9 mouse cellular contexts compared by ENCODE assay signal in the genomic region with DNA sequence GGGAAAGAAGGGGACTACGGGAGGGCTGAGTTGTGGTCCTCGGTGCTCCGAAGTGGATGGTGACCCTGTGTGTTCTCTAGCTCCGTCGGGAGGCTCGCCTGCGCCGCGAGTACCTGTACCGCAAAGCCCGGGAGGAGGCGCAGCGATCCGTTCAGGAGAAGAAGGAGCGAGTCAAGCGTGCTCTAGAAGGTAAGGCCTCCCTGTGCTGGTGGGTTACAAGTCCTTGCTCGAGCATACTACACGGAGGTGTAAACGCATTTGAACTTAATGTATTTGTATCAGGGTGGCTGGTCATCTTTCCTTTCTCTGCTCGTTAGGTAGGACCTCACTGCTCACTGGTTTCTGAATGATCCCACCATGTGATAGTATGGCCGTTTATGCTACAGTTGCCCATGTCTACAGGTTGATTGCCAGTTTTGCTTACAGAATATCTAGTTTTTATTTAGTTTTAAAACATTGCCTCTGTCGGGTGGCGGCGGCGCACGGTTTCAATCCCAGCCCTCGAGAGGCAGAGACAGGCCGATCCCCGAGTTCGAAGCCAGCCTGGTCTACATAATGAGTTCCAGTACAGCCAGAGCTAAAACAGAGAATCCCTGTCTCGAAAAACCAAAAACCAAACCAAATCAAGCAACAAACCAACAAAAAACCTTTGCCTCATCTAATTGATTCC. TPM values are rescaled to one million over a fixed set of nuclear protein-coding genes. Genes with fewer than 3 reads are reported as not detected.
DNase-seq lines count a peak whose midpoint lies in the region; ATAC-seq and TF ChIP-seq lines count a peak whose summit lies in the region.
"Had no signal": no experiment of that assay in that cellular context is flagged by ENCODE, and none has a peak within 500 bp of the region (broad histone marks: within the 10 kb centered on the region; RNA-seq: fewer than 3 reads in every experiment).

No protein-coding gene starts in this region.

- H3K27me3 ChIP-seq in hindbrain, embryonic 16.5 days (replicated peaks; ENCODE audit: control insufficient read depth, insufficient read depth, low read length) = no peaks in the 10 kb centered on the region
- H3K27me3 ChIP-seq in midbrain, embryonic 13.5 days = no peaks in the 10 kb centered on the region

- H3K9ac ChIP-seq in hindbrain, embryonic 16.5 days (ENCODE audit: low read depth, low read length) = peak overlapping the region; percentile 73
- peak overlapping the region; percentile 69 for H3K9ac ChIP-seq in midbrain, embryonic 13.5 days (replicated peaks)

- H3K4me1 ChIP-seq in hindbrain, embryonic 16.5 days (ENCODE audit: control insufficient read depth, insufficient read depth, low read depth, low read length) = peaks cover 15% of the 10 kb centered on the region
- peaks cover 20% of the 10 kb centered on the region for H3K4me1 ChIP-seq in midbrain, embryonic 13.5 days (replicated peaks)

- peak; percentile 45 for TF ChIP-seq CTCF in gastrocnemius, adult 2 months (IDR thresholded peaks at IDR 0.05)

- intact Hi-C loops in gastrocnemius, adult 2 months (cut with DNase I) = loop anchor here (10.0 kb wide), 3 partner anchors 315 to 435 kb away; a partner anchor contains a TSS

- WGBS in hindbrain, embryonic 16.5 days = 8% methylated on average over 31 of the region's 31 CpGs
- 8% methylated on average over 31 of the region's 31 CpGs for WGBS in midbrain, embryonic 13.5 days

- H3K4me2 ChIP-seq in hindbrain, embryonic 16.5 days (ENCODE audit: low read length) = peak overlapping the region; percentile 85
- peak overlapping the region; percentile 79 for H3K4me2 ChIP-seq in midbrain, embryonic 13.5 days (replicated peaks)

- ATAC-seq in hindbrain, embryonic 16.5 days = peak; percentile 51
- no peak; the same call in 1 of the 2 replicates for ATAC-seq in midbrain, embryonic 13.5 days

- H3K9me3 ChIP-seq in hindbrain, embryonic 16.5 days (ENCODE audit: control insufficient read depth, low read length) = no peaks in the 10 kb centered on the region
- no peaks in the 10 kb centered on the region for H3K9me3 ChIP-seq in midbrain, embryonic 13.5 days

- DNase-seq in gastrocnemius, adult 2 months = no peak
- no peak for DNase-seq in gastrocnemius, postnatal 25 days
- DNase-seq in thymus, postnatal 14 days = peak; percentile 40
- DNase-seq in thymus, postnatal 25 days = no peak
- DNase-seq in gastrocnemius, adult 8-10 months (ENCODE audit: low spot score in 2 of 2) = no peak
- no peak for DNase-seq in urinary bladder, postnatal 25 days (ENCODE audit: low spot score)

- H3K4me3 ChIP-seq in gastrocnemius, adult 2 months = peak overlapping the region; percentile 75
- peak overlapping the region; percentile 83 for H3K4me3 ChIP-seq in hindbrain, embryonic 16.5 days (ENCODE audit: low read length)
- peak overlapping the region; percentile 81 for H3K4me3 ChIP-seq in midbrain, embryonic 13.5 days (replicated peaks)

- peaks cover 23% of the 10 kb centered on the region for H3K36me3 ChIP-seq in hindbrain, embryonic 16.5 days (ENCODE audit: control insufficient read depth, insufficient read depth, low read length)
- peaks cover 37% of the 10 kb centered on the region for H3K36me3 ChIP-seq in midbrain, embryonic 13.5 days

- peak overlapping the region; percentile 96 for H3K27ac ChIP-seq in gastrocnemius, adult 2 months
- H3K27ac ChIP-seq in hindbrain, embryonic 16.5 days (ENCODE audit: low read depth, low read length) = peak overlapping the region; percentile 67
- peak overlapping the region; percentile 56 for H3K27ac ChIP-seq in midbrain, embryonic 13.5 days

RNA-seq across cellular contexts. Expression of a gene that starts 0.4 kb away (rescaled TPM):
- total RNA-seq in gastrocnemius, adult 2 months (2021) = 10 to 100 TPM in 1 of 2 experiments, 1 to 10 TPM in 1; 8.7 to 14.0 TPM
- total RNA-seq in gastrocnemius, postnatal 25 days (2021) = 10 to 100 TPM; 12.6 to 14.4 TPM
- 50.1 and 54.4 TPM in 2 replicates for polyA plus RNA-seq in hindbrain, embryonic 16.5 days (2015; fragmentation: Nextera tagmentation; extraction: Ambion mirVana)
- 62.6 and 63.1 TPM in 2 replicates for polyA plus RNA-seq in midbrain, embryonic 13.5 days (2015; fragmentation: Nextera tagmentation; extraction: Ambion mirVana)
- total RNA-seq in gastrocnemius, adult 8-10 months (2022) = 10 to 100 TPM in 3 of 4 experiments, 1 to 10 TPM in 1; 9.4 to 13.2 (median 11.3) TPM

RNA-seq across cellular contexts. Expression of a gene that starts 0.6 kb away (rescaled TPM):
- total RNA-seq in gastrocnemius, adult 2 months (2021) = 10 to 100 TPM; 10.8 to 13.6 TPM
- total RNA-seq in gastrocnemius, postnatal 25 days (2021) = 10 to 100 TPM; 10.2 to 10.8 TPM
- 64.8 and 68.6 TPM in 2 replicates for polyA plus RNA-seq in hindbrain, embryonic 16.5 days (2015; fragmentation: Nextera tagmentation; extraction: Ambion mirVana)
- 73.2 and 77.3 TPM in 2 replicates for polyA plus RNA-seq in midbrain, embryonic 13.5 days (2015; fragmentation: Nextera tagmentation; extraction: Ambion mirVana)
- 10 to 100 TPM; 10.7 to 14.9 (median 13.7) TPM for total RNA-seq in gastrocnemius, adult 8-10 months (2022)

RNA-seq across cellular contexts. Expression of a gene that starts 19.5 kb away (rescaled TPM):
- 1 to 10 TPM; 1.8 to 2.3 TPM for total RNA-seq in gastrocnemius, adult 2 months (2021)
- total RNA-seq in gastrocnemius, postnatal 25 days (2021) = 1 to 10 TPM; 2.1 to 2.3 TPM
- 4.4 and 4.9 TPM in 2 replicates for polyA plus RNA-seq in hindbrain, embryonic 16.5 days (2015; fragmentation: Nextera tagmentation; extraction: Ambion mirVana)
- 6.0 and 6.2 TPM in 2 replicates for polyA plus RNA-seq in midbrain, embryonic 13.5 days (2015; fragmentation: Nextera tagmentation; extraction: Ambion mirVana)
- 1 to 10 TPM in 3 of 4 experiments, under 1 TPM in 1; 0.73 to 3.7 (median 1.8) TPM for total RNA-seq in gastrocnemius, adult 8-10 months (2022)

RNA-seq across cellular contexts. Expression of a gene that starts 58.1 kb away (rescaled TPM):
- total RNA-seq in gastrocnemius, adult 2 months (2021) = not detected
- total RNA-seq in gastrocnemius, postnatal 25 days (2021) = not detected
- not detected in 2 replicates for polyA plus RNA-seq in hindbrain, embryonic 16.5 days (2015; fragmentation: Nextera tagmentation; extraction: Ambion mirVana)
- polyA plus RNA-seq in midbrain, embryonic 13.5 days (2015; fragmentation: Nextera tagmentation; extraction: Ambion mirVana) = not detected in 2 replicates
- total RNA-seq in gastrocnemius, adult 8-10 months (2022) = not detected
- total RNA-seq: left cerebral cortex, postnatal 10 days had no signal
